Mouse (Mus musculus) forebrain, embryonic 11.5 days (tissue): ENCODE measurements around the gene Obp2b. TPM values are rescaled to one million over a fixed set of nuclear protein-coding genes. Genes with fewer than 3 reads are reported as not detected.
"Not testable (repeated sequence)": the region's sequence is repeated elsewhere in the genome, so short reads cannot be mapped to it uniquely, and the experiment has no call there.

ENCODE experiments used
- ATAC-seq: fragments of 200-750 bp; cut with Nextera tagmentation; replicated peaks from 2 replicates; pipeline ENCODE4 v1.8.0; 2017; ENCODE audit warnings: moderate TSS enrichment; ENCODE audit not compliant: low FRiP score
- DNase-seq: peaks from one replicate; pipeline ENCODE4 v3.0.0-alpha.2; 2017; ENCODE audit warnings: low spot score
- H3K27ac ChIP-seq: fragments of 300-500 bp; sonication (generic); 2 replicates; pipeline ENCODE4 v1.5.1; 2014; ENCODE audit warnings: low read depth, low read length
- H3K27me3 ChIP-seq: fragments of 300-500 bp; sonication (generic); 2 replicates; pipeline ENCODE4 v1.6.1; 2014; ENCODE audit warnings: mild to moderate bottlenecking, low read length, mixed read lengths; ENCODE audit not compliant: control insufficient read depth, insufficient read depth
- H3K36me3 ChIP-seq: fragments of 300-500 bp; sonication (generic); 2 replicates; pipeline ENCODE4 v1.6.1; 2014; ENCODE audit warnings: mild to moderate bottlenecking, low read length, moderate library complexity, mixed read lengths; ENCODE audit not compliant: control insufficient read depth, insufficient read depth
- H3K4me1 ChIP-seq: fragments of 300-500 bp; sonication (generic); replicated peaks from 2 replicates; pipeline ENCODE4 v1.6.1; 2014; ENCODE audit warnings: low read length, mixed read lengths; ENCODE audit not compliant: control insufficient read depth, insufficient read depth
- H3K4me2 ChIP-seq: fragments of 300-500 bp; sonication (generic); 2 replicates; pipeline ENCODE4 v1.6.1; 2014; ENCODE audit warnings: low read depth, mild to moderate bottlenecking, low read length, moderate library complexity, mixed read lengths; ENCODE audit not compliant: severe bottlenecking
- H3K4me3 ChIP-seq: fragments of 300-500 bp; sonication (generic); 2 replicates; pipeline ENCODE4 v1.5.1; 2014; ENCODE audit warnings: low read depth, low read length
- H3K9ac ChIP-seq: fragments of 300-500 bp; sonication (generic); 2 replicates; pipeline ENCODE4 v1.6.1; 2014; ENCODE audit warnings: low read length
- H3K9me3 ChIP-seq: fragments of 300-500 bp; sonication (generic); 2 replicates; pipeline ENCODE4 v1.6.1; 2016; ENCODE audit warnings: low read length, mixed read lengths; ENCODE audit not compliant: control insufficient read depth
- WGBS: fragments of 180-500 bp; shearing (Covaris S2); extraction: QIAGEN DNeasy Blood & Tissue Kit; methylation state at CpG from one replicate; pipeline ENCODE4 v1.1.7; 2014; 5-methylcytosine and 5-hydroxymethylcytosine counted together
- polyA plus RNA-seq: library from polyadenylated mRNA; unstranded; fragments of >200 nt; fragmentation: Nextera tagmentation; extraction: Ambion mirVana; gene quantifications from 2 replicates; pipeline ENCODE4 v1.2.1, GENCODE M21; 2014

Obp2b gene
- polyA plus RNA-seq, 1 experiment from 2014 or later, result not detected

GRCm38 (mm10) chr2:25709056-25709455 is 27.8 kb upstream of the Obp2b start:
- H3K27ac ChIP-seq, H3K4me2 ChIP-seq, DNase-seq, H3K36me3 ChIP-seq, H3K9ac ChIP-seq, H3K9me3 ChIP-seq, H3K4me3 ChIP-seq, H3K27me3 ChIP-seq, H3K4me1 ChIP-seq, ATAC-seq: not testable (repeated sequence)
- 100% methylated on average over 1 of the region's 1 CpGs for WGBS

GRCm38 (mm10) chr2:25709791-25710190 is 27.0 kb upstream of the Obp2b start:
- H3K4me3 ChIP-seq, H3K27me3 ChIP-seq, H3K27ac ChIP-seq, H3K9me3 ChIP-seq, H3K4me2 ChIP-seq, ATAC-seq, H3K36me3 ChIP-seq, DNase-seq, H3K4me1 ChIP-seq, H3K9ac ChIP-seq: not testable (repeated sequence)
- WGBS, result 82% methylated on average over 2 of the region's 2 CpGs

- DNase-seq, H3K9me3 ChIP-seq, H3K4me3 ChIP-seq, H3K27ac ChIP-seq, H3K4me1 ChIP-seq, H3K4me2 ChIP-seq, H3K9ac ChIP-seq, ATAC-seq, H3K36me3 ChIP-seq, H3K27me3 ChIP-seq: not testable (repeated sequence)
- WGBS, result 32% methylated on average over 3 of the region's 3 CpGs
These were observed 25.2 kb upstream of the Obp2b start for GRCm38 (mm10) chr2:25711641-25712040.

GRCm38 (mm10) chr2:25717222-25717621 is 19.6 kb upstream of the Obp2b start:
- no peak overlapping the region for H3K4me2 ChIP-seq
- no peak for DNase-seq
- H3K4me3 ChIP-seq, result no peak overlapping the region
- ATAC-seq, result no peak
- no peak overlapping the region for H3K9ac ChIP-seq
- H3K9me3 ChIP-seq, result no peaks in the 10 kb centered on the region
- no peaks in the 10 kb centered on the region for H3K36me3 ChIP-seq
- no peaks in the 10 kb centered on the region for H3K27me3 ChIP-seq
- no peaks in the 10 kb centered on the region for H3K4me1 ChIP-seq
- no peak overlapping the region for H3K27ac ChIP-seq

- DNase-seq (no peak), ATAC-seq (no peak)
- no peak overlapping the region for H3K4me3 ChIP-seq
- H3K9me3 ChIP-seq, result no peaks in the 10 kb centered on the region
- H3K9ac ChIP-seq, result no peak overlapping the region
- WGBS, result 65% methylated on average over 2 of the region's 2 CpGs
- no peaks in the 10 kb centered on the region for H3K36me3 ChIP-seq
- no peak overlapping the region for H3K4me2 ChIP-seq
- no peaks in the 10 kb centered on the region for H3K27me3 ChIP-seq
- H3K27ac ChIP-seq, result no peak overlapping the region
- H3K4me1 ChIP-seq, result no peaks in the 10 kb centered on the region
These were observed 3.4 kb upstream of the Obp2b start for GRCm38 (mm10) chr2:25733199-25733930.

GRCm38 (mm10) chr2:25741671-25742070 is 4.9 kb downstream of the Obp2b start:
- WGBS, result 70% methylated on average over 1 of the region's 1 CpGs
- no peak overlapping the region for H3K27ac ChIP-seq
- no peaks in the 10 kb centered on the region for H3K9me3 ChIP-seq
- no peaks in the 10 kb centered on the region for H3K27me3 ChIP-seq
- DNase-seq (no peak), ATAC-seq (no peak)
- H3K9ac ChIP-seq, result no peak overlapping the region
- no peak overlapping the region for H3K4me2 ChIP-seq
- H3K4me3 ChIP-seq, result no peak overlapping the region
- H3K4me1 ChIP-seq, result no peaks in the 10 kb centered on the region
- H3K36me3 ChIP-seq, result no peaks in the 10 kb centered on the region

GRCm38 (mm10) chr2:25754201-25754600 is 17.4 kb downstream of the Obp2b start:
- DNase-seq, result no peak
- Histone ChIP-seq H3K4me3 (no peak overlapping the region), H3K27ac (no peak overlapping the region), H3K36me3 (no peaks in the 10 kb centered on the region), H3K9me3 (no peaks in the 10 kb centered on the region), H3K4me1 (no peaks in the 10 kb centered on the region), H3K4me2 (no peak overlapping the region), H3K27me3 (no peaks in the 10 kb centered on the region), H3K9ac (no peak overlapping the region)
- WGBS, result 77% methylated on average over 1 of the region's 1 CpGs
- no peak for ATAC-seq

- Histone ChIP-seq H3K36me3 (no peaks in the 10 kb centered on the region), H3K27ac (no peak overlapping the region), H3K9ac (no peak overlapping the region), H3K4me1 (no peaks in the 10 kb centered on the region), H3K4me2 (no peak overlapping the region), H3K27me3 (no peaks in the 10 kb centered on the region), H3K4me3 (no peak overlapping the region), H3K9me3 (no peaks in the 10 kb centered on the region)
- DNase-seq (no peak), ATAC-seq (no peak)
- WGBS, result 54% methylated on average over 4 of the region's 4 CpGs
These were observed 21.3 kb downstream of the Obp2b start for GRCm38 (mm10) chr2:25758064-25758625.

GRCm38 (mm10) chr2:25765269-25765668 is 28.5 kb downstream of the Obp2b start, which contains the start of gene Lcn3:
Gene Lcn3, plus strand, starts transcription at chr2:25765569.
- Histone ChIP-seq H3K36me3 (no peaks in the 10 kb centered on the region), H3K27ac (no peak within 1 kb of the TSS), H3K4me1 (no peaks in the 10 kb centered on the region), H3K4me3 (no peak within 1 kb of the TSS), H3K9ac (no peak within 1 kb of the TSS), H3K9me3 (no peaks in the 10 kb centered on the region), H3K27me3 (no peaks in the 10 kb centered on the region), H3K4me2 (no peak within 1 kb of the TSS)
- WGBS, result 51% methylated on average over 2 of the region's 2 CpGs
- ATAC-seq, result no peak
- no peak for DNase-seq
